Mouse (Mus musculus) thymus, postnatal 0 days (tissue): Measurements from ENCODE around the gene B020004J07Rik. TPM values are rescaled to one million over a fixed set of nuclear protein-coding genes. Genes with fewer than 3 reads are reported as not detected.
"Not testable (repeated sequence)": the region's sequence is repeated elsewhere in the genome, so short reads cannot be mapped to it uniquely, and the experiment has no call there.

Experiments
- DNase-seq: peaks from one replicate; pipeline ENCODE4 v3.0.0-alpha.2; 2015; ENCODE audit warnings: low spot score
- polyA plus RNA-seq: library from polyadenylated mRNA; unstranded; fragments of >200 nt; fragmentation: Nextera tagmentation; extraction: Ambion mirVana; gene quantifications from 2 replicates; pipeline ENCODE4 v1.2.1, GENCODE M21; 2015

The B020004J07Rik gene
- not detected in 2 replicates for polyA plus RNA-seq

GRCm38 (mm10) chr4:101843923-101844322 is at the start of gene B020004J07Rik:
Gene B020004J07Rik, minus strand, starts transcription at chr4:101844023.
- DNase-seq = not testable (repeated sequence)

GRCm38 (mm10) chr4:101889377-101889776 is 45.6 kb upstream of the B020004J07Rik start:
- no peak for DNase-seq

- DNase-seq = no peak
Measured at GRCm38 (mm10) chr4:101883641-101884040, 39.8 kb upstream of the B020004J07Rik start.

GRCm38 (mm10) chr4:101875687-101876086 is 31.9 kb upstream of the B020004J07Rik start:
- not testable (repeated sequence) for DNase-seq

- not testable (repeated sequence) for DNase-seq
Measured at GRCm38 (mm10) chr4:101872031-101872430, 28.2 kb upstream of the B020004J07Rik start.

GRCm38 (mm10) chr4:101862289-101862688 is 18.5 kb upstream of the B020004J07Rik start:
- no peak for DNase-seq

GRCm38 (mm10) chr4:101860873-101861272 is 17.1 kb upstream of the B020004J07Rik start:
- DNase-seq = peak; percentile 26

GRCm38 (mm10) chr4:101850908-101851307 is 7.1 kb upstream of the B020004J07Rik start:
- no peak for DNase-seq

Other genes with a start within 250 kb of the B020004J07Rik start
- gene Leprot, start 196.3 kb downstream of the B020004J07Rik start, polyA plus RNA-seq = 51.0 and 54.9 TPM in 2 replicates
- 0.42 and 0.95 TPM in 2 replicates for gene Lepr, start 126.6 kb downstream of the B020004J07Rik start, polyA plus RNA-seq
- gene C130073F10Rik, start 49.8 kb upstream of the B020004J07Rik start, polyA plus RNA-seq = not detected in 2 replicates
- not detected in 2 replicates for gene Gm12800, start 65.1 kb upstream of the B020004J07Rik start, polyA plus RNA-seq
- 0.09 TPM in 1 of 2 replicates, not detected in the other for gene Gm12794, start 96.4 kb upstream of the B020004J07Rik start, polyA plus RNA-seq
- gene Gm12790, start 137.0 kb upstream of the B020004J07Rik start, polyA plus RNA-seq = not detected in 2 replicates
- not detected in 2 replicates for gene Gm12789, start 142.6 kb upstream of the B020004J07Rik start, polyA plus RNA-seq
- 24.5 and 27.7 TPM in 2 replicates for gene Pde4b, start 243.5 kb upstream of the B020004J07Rik start, polyA plus RNA-seq